Mouse (Mus musculus) gastrocnemius, adult 8-10 months (tissue): ENCODE results near the gene Ddx23. TPM values are rescaled to one million over a fixed set of nuclear protein-coding genes. Genes with fewer than 3 reads are reported as not detected.

Experiments used
- DNase-seq, 2 experiments: peaks; one replicate each; pipeline ENCODE4 v3.0.0; 2022; ENCODE audit warnings: low spot score in 2 of 2
- total RNA-seq, 4 experiments: library from RNA; stranded (reverse); gene quantifications; 2 replicates each; pipeline ENCODE4 v1.2.4; 2022

Gene Ddx23
- total RNA-seq, 4 experiments from 2014 or later = 54.0 to 72.3 (median 63.4) TPM

DNA sequence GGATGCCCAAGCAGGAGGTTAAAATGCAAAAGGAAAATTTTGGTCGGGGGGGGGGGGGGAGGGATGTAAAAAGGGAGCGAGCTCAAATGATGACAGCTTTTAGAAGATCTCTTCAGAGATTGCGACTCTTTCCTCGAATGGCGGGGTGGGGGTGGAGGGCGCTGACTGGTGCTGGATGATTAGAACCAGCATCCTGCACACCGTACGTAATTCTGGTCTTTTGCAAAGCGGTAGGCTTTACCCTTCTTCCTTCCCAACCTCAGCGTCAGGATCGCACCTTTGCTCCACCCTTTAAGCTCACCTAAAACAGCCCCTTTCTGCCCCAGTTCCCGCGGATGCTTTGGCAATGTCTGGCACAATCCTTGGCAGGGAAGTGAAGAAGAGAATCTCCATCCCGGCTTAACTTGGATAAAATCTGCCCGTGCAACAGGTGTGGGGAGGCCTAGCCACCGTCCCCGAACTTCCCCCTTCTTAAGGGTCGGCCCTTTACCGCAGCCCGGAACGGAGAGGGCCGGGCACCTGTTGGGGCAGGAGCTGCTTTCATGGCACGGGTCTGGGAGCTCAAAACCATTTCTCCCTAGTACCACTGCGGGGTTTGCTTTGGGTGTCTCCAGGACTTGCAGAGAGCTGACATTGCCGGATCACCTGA lies 28.7 kb downstream of the Ddx23 start:
- DNase-seq = no peak

DNA sequence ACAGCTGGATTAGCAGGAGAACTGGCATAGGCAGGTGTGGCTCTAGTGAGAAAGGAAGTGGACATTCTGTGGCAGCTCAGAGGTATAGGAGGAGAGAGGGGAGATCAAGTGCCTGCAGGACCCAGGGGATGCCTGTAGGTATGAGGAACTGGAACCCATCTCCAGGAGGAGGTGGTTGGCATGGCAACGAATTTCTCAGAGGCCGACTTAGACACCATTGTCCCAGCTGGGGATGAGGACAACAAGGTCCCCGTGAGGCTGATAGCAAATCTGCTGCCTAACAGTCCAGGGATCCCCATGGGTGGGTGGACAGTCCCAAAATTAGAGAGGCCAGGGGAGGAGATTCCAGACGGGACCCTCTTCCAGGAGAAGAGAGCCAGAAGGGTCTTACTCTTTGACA lies 29.8 kb downstream of the Ddx23 start:
- DNase-seq = no peak

DNA sequence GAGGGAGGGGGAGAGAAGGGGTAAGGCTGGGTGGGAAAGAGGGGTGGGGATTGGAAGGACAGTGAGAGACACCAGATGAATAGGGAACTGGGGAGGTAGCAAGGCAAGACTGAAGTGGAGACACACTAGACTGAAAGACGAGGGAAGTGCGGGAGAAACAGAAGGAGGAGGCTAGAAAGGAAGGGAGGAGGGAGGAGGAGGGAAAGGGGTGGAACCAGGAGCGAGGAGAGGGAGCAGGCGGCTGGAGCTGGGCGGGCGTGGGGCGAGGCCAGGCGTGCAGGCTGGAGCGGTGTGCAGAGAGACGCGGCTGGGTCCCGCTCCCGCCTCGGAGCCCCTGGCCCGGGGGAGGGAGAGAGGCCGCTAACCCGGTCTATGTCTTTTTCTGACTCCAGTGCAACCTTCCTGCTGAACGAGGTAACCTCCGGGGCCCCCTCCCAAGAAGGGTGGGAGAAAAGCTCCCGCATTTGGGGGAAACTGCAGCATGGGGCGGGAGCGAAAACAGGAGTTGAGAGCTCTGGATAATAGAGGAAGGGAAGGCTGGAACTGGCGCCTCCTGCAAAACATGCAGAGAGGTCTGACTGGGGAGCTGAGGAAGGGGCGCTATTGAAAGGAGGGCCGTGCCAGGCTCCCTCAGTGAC lies 30.5 kb downstream of the Ddx23 start:
- no peak for DNase-seq

DNA sequence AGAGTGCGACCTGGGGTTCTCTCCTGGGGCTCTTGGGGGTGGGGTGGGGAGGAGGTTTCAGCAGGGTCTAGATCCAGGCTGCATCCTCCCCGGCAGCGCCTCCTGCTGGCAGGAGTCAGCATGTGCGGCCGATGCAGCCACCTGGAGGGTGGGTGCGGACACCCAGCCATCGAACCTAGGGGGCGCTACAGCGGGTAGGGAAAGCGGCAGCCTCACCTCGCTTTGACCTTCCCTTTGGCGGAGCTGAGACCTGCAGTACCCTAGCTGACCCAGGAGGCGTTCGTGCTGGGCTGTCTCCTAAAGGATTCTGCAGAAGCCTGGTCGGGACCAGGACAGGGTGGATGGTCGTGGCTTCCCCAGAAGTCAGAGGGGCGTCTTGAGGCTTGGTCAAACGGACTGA lies 31.2 kb downstream of the Ddx23 start:
- peak in 1 of 2 experiments; percentile 71 for DNase-seq

DNA sequence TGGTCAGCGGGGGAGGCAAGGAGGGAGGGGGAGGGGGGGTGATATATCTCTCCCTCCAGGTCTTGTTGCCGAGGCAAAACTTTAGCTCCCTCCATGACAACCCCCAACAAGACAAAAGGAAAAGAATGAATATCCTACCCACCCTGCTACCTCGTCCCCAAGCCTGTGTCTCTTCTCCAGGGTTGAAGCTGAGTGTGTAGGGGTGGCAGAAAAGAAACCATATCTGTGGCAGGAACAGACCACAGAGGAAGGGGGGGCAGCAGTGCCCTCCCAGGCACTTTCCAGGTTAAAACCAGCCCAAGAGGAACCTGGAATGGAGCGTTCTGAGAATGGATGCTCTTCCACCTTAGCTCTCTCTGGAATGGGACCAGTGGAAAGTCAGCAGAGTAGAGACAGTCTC lies 32.2 kb downstream of the Ddx23 start, which contains the start of gene Cacnb3:
Gene Cacnb3, plus strand, starts transcription at position 301 of the 400 bp plus-strand sequence.
- no peak for DNase-seq

DNA sequence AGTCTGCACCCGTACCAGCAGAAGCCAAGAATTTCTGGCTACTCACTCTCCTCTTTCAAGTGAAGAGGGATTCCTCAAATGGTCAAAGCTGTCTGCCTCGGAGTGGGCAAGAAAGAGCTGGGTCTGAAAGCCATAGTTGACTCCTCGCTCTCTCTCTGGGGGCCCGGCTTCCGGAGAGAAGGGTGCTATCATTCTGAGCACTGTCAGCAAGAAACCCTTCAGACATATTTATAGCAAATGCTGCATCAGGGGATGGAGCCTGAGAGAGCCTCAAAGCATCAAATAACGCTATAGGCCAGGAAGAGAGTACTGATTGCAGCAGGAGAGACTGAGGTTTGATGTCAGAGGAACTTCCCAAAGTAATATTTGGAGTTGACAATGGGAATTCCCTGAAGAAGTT lies 33.2 kb downstream of the Ddx23 start:
- no peak for DNase-seq

DNA sequence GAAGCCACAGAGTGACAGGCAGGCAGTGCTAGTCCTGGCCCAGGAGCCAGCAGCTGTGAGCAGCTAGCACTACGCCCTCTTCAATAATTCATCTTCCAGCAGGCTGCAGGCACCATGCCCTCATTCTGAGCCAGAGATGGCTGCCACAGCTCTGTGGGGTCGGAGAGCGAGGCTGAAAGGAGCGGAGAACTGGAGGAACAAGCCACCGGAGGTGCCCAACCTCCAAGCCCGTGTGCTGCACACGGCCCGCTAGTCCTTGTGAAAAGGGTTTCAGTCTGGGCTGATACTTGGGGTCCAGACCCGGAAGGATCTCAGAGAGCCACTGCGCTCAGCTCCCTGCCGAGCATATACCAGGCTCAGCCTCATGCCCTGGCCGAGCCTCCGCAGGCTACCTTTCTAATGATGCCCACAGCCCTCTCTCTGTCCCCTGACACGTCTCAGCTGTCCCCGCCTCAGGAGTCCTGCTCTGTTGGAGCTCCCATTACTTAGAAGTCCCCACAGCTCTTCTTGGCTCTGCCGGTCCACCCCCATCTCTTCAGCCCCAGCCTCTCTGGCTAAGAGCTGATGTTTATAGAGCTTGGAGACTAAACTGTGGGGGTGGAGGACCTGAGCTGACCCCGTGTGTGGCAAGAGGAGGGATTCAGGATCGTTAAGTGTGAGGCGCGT lies 34.0 kb downstream of the Ddx23 start:
- no peak for DNase-seq

DNA sequence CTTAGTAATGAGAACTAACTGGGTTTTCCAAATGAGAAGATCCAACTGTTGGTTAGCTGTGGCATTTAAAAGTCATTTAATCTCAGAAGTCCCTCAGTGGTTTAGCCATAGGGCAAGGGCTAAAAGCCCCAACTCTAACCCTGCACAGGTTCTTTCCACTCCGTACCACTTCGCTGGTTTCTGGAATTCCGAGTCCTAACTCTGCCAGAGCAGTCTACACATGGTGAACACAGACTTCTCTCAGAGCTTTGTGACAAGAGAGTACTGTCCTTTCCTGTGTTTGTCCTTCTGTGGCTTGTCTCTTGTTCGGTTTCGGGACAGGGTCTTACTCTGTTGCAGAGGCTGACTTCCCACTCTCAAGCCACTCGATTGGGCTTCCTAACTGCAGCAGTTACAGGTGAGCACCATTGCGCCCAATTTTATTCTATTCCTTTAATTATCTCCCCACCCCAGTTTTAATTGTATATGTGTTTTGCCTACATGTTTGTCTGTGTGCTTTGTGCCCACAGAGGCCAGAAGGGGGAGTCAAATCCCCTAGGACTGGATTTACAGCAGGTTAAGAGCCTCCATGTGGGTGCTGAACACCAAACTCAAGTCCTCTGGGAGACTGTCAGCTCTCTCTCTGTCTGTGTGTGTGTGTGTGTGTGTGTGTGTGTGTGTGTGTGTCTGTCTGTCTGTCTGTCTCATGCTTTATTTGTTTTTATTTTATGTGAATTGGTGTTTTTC lies 36.0 kb downstream of the Ddx23 start:
- DNase-seq = no peak

DNA sequence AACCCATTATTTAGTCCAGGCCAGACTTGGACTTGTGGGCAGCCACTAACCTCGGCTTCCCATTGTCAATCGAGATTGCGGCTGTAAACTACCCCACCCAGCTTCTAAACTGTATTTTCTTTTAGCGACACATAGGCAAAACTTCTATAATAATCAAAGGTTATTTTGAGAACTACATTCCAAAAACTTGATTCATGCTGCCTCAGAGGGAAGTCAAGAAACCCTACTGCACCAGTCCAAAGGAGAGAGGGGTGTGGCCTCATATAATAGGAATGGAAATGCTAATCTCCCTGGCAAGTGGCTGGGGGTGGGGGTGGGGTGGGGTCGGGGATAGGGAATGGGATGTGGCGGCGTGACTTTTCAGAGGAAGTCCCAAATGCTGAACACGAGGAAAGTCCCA lies 36.6 kb downstream of the Ddx23 start:
- DNase-seq = no peak

DNA sequence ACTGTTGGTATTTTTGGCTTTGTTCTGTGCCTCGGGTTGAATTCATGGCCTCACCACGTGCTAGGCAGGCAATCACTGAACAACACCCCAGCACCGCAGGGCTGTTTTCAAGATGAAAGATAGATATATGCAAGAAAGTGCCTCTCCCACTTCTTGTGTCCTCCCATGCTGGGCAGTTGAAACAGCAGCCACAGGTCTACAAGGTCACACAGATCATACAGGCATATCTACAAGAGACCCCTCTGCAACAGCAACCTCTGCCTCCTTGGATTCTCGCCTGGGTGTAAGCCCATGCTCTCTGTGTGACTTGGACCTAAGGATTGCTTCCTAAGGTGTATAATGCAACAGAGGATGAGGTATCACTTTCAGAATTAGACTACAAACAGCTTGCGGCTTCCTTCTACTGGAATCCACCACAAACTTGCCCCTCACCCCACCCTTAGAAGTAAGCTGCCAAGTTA lies 39.3 kb downstream of the Ddx23 start:
- DNase-seq = no peak

DNA sequence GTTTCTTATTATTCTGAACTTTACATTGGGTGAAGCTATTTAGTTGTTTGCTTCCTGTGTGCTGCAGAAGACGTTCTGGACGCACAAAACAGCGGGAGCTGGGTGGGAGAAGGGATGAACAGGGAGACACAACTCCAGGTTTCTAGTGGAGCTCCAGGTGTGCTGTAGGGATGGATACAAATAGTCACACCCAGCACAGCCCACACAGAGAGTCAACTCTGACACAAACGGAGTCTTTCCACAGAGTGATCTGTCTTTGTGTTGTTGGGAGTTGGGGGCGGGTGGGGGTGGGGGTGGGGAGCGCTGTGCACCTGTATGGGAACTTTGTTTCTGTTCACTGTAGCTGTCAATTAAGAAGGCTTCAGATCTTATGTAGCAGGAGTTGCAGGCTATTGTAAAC lies 40.0 kb downstream of the Ddx23 start:
- no peak for DNase-seq

DNA sequence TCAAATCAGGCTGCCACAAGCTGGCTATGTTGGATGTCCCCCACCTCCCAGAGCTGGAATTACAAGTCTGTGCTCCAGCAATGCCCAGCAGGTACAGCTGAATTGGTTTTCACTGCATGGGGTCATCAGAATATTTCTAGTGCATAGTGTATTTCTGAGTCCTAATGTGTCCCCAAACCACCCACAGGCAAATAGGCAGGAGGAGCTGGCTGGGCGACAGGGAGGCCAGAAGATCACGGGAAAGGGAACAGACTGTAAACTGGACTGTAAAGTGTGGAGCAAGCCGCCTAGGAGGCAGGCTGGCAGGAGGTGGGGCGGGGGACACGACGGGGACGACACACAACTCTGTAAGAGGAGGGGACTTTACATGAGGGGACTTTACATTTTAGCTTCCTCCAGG lies 40.5 kb downstream of the Ddx23 start:
- no peak for DNase-seq

DNA sequence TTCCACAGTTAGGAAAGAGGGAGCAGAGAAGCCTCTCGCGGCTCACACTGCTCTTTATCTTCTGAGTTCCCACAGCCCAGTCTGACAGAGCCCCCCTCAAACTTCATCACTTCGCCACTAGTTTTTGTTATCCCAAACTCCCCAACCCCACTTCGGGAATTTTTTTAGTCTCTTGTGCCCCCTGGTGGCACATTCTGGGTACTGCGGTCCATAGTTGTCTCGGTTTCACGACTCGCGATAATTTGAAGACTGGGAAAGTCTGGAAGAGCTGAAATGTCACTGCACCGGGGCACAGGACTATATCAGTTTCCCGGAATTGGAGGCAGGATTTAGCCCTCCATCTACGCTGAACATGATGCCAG lies 45.5 kb downstream of the Ddx23 start:
- peak; percentile 71 to 74 for DNase-seq

DNA sequence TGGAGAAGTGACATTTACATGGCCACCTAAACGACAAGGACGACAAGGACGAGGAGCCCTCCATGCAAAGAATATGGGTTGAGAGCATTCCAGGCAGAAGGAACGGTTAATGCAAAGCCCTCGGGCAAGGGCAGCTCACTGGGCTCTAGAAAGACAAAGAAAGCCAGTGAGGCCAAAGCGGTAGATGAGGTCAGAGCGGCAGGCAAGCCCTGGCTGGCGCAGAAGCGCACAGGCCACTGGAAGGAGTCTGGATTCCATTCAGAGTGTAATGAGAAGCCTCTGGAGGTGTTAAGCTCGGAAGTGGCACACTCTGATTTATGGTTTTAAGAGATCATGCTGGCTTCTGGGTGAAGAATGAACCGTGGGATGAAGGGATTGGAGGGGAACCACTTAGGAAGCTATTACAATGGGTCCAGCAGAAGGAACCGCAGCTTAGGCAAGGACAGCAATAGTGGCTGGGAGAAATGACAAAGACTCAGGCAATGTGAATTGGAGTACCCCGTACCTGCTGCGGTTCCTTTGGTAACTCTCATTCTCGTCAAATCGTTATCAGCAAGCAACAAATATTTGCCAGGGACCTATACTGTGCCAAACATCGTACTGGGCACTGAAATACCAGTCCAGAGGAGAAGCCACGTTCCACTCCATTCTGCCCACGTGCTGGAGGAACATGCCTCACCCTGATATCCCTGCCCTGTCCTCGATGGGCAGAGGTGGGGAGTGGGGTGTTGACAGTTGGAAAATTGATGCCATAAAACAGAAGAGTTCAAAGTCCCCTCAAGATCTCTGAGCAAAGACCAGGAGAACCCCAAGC lies 46.1 kb downstream of the Ddx23 start:
- DNase-seq = peak in 1 of 2 experiments; percentile 44

DNA sequence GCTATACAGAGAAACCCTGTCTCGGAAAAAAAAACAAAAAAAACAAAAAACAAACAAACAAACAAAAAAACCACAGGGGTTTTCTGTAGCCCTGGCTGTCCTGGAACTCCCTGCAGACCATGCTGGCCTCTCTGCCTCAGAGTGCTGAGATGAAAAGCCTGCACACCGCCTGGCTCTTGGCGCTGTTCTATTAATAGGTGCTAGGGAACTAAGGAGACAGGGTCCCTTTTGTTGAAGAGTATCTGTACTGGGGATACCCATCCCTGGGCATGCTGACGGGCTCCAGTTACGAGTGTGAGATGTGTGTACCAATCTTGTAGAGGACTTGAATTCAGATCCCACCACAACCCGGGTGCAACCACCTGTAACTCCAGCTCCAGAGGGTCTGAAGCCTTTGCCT lies 46.9 kb downstream of the Ddx23 start:
- DNase-seq = no peak

DNA sequence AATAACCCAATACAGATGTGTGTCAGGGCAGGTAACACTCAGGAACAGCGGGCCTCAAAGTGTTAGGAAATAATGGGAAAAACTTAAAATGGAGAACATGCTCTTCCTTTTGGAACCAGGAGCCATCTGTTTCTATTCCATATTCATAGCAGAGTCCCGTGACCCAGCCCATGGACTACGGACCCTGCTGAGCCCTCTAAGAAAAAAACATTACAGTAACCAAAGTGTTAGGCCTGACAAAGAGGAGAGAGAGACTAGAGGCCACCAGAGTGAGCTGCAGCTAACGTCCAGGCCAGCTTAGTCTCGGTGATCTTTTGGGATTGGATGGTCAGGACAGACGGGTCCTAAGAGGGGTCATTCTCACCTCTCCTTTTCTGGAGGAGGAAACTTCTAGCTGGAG lies 47.7 kb downstream of the Ddx23 start:
- no peak for DNase-seq

DNA sequence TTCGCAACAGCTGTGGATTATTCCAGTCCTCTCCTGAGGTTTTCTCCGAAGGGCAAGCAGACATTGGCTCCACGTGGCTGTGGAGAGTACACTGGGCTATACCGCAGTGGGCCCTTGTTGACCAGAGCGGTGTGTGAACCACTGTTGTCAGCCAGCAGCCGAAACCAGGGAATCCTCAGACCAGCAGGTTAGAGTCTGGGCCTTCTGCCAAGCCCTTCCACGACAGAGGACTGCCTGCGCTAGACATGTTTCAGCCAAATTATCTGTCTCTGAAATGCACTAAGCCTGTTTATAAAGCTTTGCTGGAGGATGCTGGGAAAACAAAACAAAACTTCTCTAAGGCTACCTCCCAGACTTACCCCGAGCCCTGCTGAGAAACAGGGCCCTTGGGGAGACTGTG lies 48.1 kb downstream of the Ddx23 start:
- DNase-seq = no peak

DNA sequence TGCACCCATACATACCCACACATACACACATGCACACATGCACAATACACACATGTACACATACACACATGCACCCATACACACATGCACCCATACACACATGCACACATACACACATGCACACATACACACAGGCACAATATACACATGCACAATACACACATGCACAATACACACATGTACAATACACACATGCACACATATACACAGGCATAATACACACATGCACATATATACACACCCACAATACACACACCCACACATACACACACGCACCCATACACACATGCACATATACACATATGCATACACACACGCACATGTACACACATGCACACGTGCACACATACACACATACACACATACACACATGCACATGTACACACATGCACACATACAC lies 50.5 kb downstream of the Ddx23 start:
- no peak for DNase-seq

DNA sequence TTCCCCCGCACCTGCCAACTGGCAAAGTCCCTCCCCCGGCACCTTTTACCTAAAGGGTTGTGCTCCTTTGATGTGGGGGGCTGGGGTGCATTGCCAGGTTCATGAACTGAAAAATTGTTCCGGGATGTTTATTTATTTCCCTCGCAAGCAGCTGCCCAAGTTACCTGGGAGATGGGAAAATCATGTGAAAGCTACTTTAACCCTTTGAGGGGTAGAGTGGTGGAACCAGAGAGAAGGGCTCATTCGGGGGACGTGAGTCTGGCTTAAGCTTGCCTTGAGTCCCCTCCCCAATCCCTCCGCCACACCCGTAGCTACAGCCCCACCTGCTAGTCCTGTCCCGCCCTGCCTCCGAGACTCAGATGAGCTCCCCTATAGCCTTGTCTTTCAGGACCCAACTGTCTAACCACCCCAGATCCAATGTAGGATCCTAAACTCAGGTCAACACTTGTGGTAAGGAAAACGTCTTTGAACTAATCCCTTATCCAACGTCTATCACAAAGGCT lies 52.5 kb downstream of the Ddx23 start:
- DNase-seq = no peak

DNA sequence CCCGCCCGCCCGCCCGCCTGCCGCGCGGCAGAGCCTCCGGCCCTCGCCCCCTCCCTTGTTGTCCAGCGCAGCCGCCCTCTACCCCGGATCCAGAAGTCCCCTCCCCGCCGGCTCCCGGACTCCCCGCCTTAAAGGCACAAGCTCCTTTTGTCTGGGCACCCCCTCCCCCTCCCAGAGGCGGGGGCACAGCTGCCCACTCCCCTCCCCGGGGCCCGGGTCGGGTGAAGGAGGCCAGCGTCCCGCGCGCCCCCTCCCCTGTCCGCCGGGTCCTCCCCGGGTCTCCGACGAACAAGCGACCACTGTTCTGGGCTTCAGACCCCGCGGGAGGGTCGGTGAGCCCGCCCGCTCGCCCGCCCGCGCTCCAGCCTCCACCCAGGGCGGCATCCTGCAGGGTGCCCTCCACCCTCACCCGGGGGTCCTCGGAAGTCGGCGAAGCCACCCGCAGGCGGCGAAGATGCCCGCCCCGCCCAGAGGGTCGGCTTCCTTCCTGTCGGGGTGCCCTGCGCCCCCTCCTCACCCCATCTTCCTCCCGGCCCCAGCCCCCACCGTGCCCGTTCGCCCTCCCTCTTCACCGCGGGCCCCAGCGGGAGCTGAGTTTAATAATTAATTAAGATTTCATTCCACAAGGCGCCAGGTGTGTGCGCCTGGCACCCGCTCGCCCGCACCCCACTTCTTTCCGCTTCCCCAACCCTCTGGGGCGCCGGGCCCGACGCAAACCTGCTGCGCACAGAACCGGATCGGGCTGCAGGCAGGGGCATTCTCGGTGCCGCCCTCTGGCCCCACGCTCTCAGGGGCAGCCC lies 53.2 kb downstream of the Ddx23 start, which contains the start of gene Adcy6:
Gene Adcy6, minus strand, starts transcription at position 746 of the 800 bp plus-strand sequence.
- DNase-seq = peak; percentile 58 to 60
